Mouse (Mus musculus) limb, embryonic 11.5 days (tissue): Measurements from ENCODE around the gene Ifi211. TPM values are rescaled to one million over a fixed set of nuclear protein-coding genes. Genes with fewer than 3 reads are reported as not detected.
"Not testable (repeated sequence)": the region's sequence is repeated elsewhere in the genome, so short reads cannot be mapped to it uniquely, and the experiment has no call there.

Experiments used
- ATAC-seq: fragments of 200-750 bp; cut with Nextera tagmentation; 2 replicates; pipeline ENCODE4 v1.8.0; 2017; ENCODE audit warnings: low read depth; ENCODE audit not compliant: insufficient number of reproducible peaks, low FRiP score, low TSS enrichment
- DNase-seq: peaks from one replicate; pipeline ENCODE4 v3.0.0-alpha.2; 2015; ENCODE audit warnings: low spot score
- H3K27ac ChIP-seq: fragments of 300-500 bp; sonication (generic); replicated peaks from 2 replicates; pipeline ENCODE4 v1.5.1; 2014; ENCODE audit warnings: low read depth, mild to moderate bottlenecking, low read length
- H3K27me3 ChIP-seq: fragments of 300-500 bp; sonication (generic); 2 replicates; pipeline ENCODE4 v1.6.1; 2014; ENCODE audit warnings: mild to moderate bottlenecking, low read length, mixed read lengths; ENCODE audit not compliant: control insufficient read depth, insufficient read depth
- H3K36me3 ChIP-seq: fragments of 300-500 bp; sonication (generic); 2 replicates; pipeline ENCODE4 v1.6.1; 2014; ENCODE audit warnings: mild to moderate bottlenecking, low read length, moderate library complexity, mixed read lengths; ENCODE audit not compliant: control insufficient read depth, insufficient read depth
- H3K4me1 ChIP-seq: fragments of 300-500 bp; sonication (generic); 2 replicates; pipeline ENCODE4 v1.6.1; 2014; ENCODE audit warnings: low read length, mixed read lengths; ENCODE audit not compliant: control insufficient read depth, insufficient read depth
- H3K4me2 ChIP-seq: fragments of 300-500 bp; sonication (generic); 2 replicates; pipeline ENCODE4 v1.6.1; 2014; ENCODE audit warnings: low read depth, mild to moderate bottlenecking, moderate library complexity; ENCODE audit not compliant: severe bottlenecking
- H3K4me3 ChIP-seq: fragments of 300-500 bp; sonication (generic); 2 replicates; pipeline ENCODE4 v1.5.1; 2014; ENCODE audit warnings: low read depth, low read length
- H3K9ac ChIP-seq: fragments of 300-500 bp; sonication (generic); 2 replicates; pipeline ENCODE4 v1.6.1; 2014; ENCODE audit warnings: mild to moderate bottlenecking, low read length
- H3K9me3 ChIP-seq: fragments of 300-500 bp; sonication (generic); 2 replicates; pipeline ENCODE4 v1.6.1; 2016; ENCODE audit warnings: low read length; ENCODE audit not compliant: control insufficient read depth
- WGBS: fragments of 180-500 bp; shearing (Covaris S2); extraction: QIAGEN DNeasy Blood & Tissue Kit; methylation state at CpG from one replicate; pipeline ENCODE4 v1.1.7; 2014; 5-methylcytosine and 5-hydroxymethylcytosine counted together
- polyA plus RNA-seq: library from polyadenylated mRNA; unstranded; fragments of >200 nt; fragmentation: Nextera tagmentation; extraction: Ambion mirVana; gene quantifications from 2 replicates; pipeline ENCODE4 v1.2.1, GENCODE M21; 2014

Ifi211 gene
- polyA plus RNA-seq, 1 experiment from 2014 or later = 0.16 TPM

DNA sequence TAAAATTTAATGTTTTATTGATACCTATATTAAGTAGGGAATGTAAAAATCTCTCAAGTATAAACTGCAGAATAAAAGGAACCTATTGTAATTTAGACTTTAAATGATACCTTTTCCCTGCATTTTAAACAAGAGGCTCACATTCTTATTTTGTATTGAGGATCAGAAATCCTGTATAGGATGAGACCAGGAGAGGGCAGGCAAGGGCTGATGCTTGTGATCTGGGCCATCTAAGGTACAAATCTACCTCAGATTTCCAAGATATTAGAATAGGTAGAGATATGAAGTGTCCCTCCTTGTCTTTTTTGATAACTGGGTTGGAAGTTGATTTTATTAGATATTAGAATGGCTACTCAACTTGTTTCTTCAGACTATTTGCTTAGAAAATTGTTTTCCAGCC, 59.1 kb downstream of the Ifi211 start:
- H3K27ac ChIP-seq, H3K4me1 ChIP-seq, DNase-seq: not testable (repeated sequence)

DNA sequence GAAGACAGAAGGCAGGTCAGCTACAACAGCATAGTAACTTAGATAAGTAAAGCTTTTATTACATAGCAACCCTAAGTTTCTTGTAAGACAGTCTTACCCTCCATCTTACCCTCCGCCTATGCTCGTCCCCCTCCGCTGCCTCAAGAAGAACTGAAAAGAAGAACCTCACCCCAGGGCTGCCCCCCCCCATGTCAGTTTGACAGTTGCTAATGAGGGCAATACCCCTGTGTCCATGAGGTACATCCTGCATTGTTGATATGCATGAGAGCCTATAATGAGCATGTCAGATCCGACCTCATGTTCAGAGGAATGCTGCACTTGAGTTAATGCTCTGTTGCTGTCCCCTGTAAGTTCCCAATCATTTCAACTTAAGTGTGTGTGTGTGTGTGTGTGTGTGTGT, 60.0 kb downstream of the Ifi211 start:
- H3K9ac ChIP-seq, H3K4me2 ChIP-seq, H3K4me1 ChIP-seq, H3K27ac ChIP-seq, H3K9me3 ChIP-seq, H3K27me3 ChIP-seq, ATAC-seq, H3K4me3 ChIP-seq, DNase-seq, H3K36me3 ChIP-seq: not testable (repeated sequence)
- 63% methylated on average over 4 of the region's 4 CpGs for WGBS

More for the DNA sequence above, 59.1 kb downstream of the Ifi211 start:
- H3K9me3 ChIP-seq, ATAC-seq, H3K4me2 ChIP-seq, H3K4me3 ChIP-seq, H3K36me3 ChIP-seq, H3K27me3 ChIP-seq, H3K9ac ChIP-seq: not testable (repeated sequence)

Other genes with a start within 250 kb of the Ifi211 start
- not detected in 2 replicates for gene Ifi208, start 239.4 kb downstream of the Ifi211 start, polyA plus RNA-seq
- gene Ifi207, start 171.3 kb downstream of the Ifi211 start, polyA plus RNA-seq = 0.48 and 0.57 TPM in 2 replicates
- 0.09 and 0.89 TPM in 2 replicates for gene Ifi204, start 146.1 kb downstream of the Ifi211 start, polyA plus RNA-seq
- 0.32 and 1.3 TPM in 2 replicates for gene Mndal, start 29.4 kb upstream of the Ifi211 start, polyA plus RNA-seq
- 0.04 and 0.24 TPM in 2 replicates for gene Ifi203, start 29.6 kb upstream of the Ifi211 start, polyA plus RNA-seq
- gene Ifi202b, start 69.7 kb upstream of the Ifi211 start, polyA plus RNA-seq = not detected in 2 replicates
- gene Ifi205, start 118.8 kb upstream of the Ifi211 start, polyA plus RNA-seq = not detected in 2 replicates
- not detected in 2 replicates for gene Olfr433, start 127.7 kb upstream of the Ifi211 start, polyA plus RNA-seq
- gene Olfr432, start 136.2 kb upstream of the Ifi211 start, polyA plus RNA-seq = not detected in 2 replicates
- gene Olfr430, start 153.6 kb upstream of the Ifi211 start, polyA plus RNA-seq = not detected in 2 replicates
- not detected in 2 replicates for gene Olfr429, start 171.3 kb upstream of the Ifi211 start, polyA plus RNA-seq
- not detected in 2 replicates for gene Olfr427, start 183.8 kb upstream of the Ifi211 start, polyA plus RNA-seq
- gene Olfr231, start 208.1 kb upstream of the Ifi211 start, polyA plus RNA-seq = not detected in 2 replicates
- gene Olfr424, start 218.5 kb upstream of the Ifi211 start, polyA plus RNA-seq = not detected in 2 replicates
- gene Olfr420, start 242.6 kb upstream of the Ifi211 start, polyA plus RNA-seq = not detected in 2 replicates